Mouse (Mus musculus): ENCODE measurements at regions not wholly inside any gene's neighbourhood (a gene's known extent, or its start where the extent isn't known, plus 50 kb on each side); places are given as distances from the start of the nearest gene placed in this dataset.
A peak's percentile ranks its signal among the peaks of the same experiment; 100 is the strongest.

GRCm38 (mm10) chr3:40441092-40442036 lies 89.7 kb upstream of the Intu start:
- no peak for DNase-seq (ENCODE audit: extremely low read depth, low read depth, low spot score)

GRCm38 (mm10) chr3:40443788-40444595 lies 87.1 kb upstream of the Intu start:
- no peak for DNase-seq (ENCODE audit: extremely low read depth, low read depth, low spot score)

GRCm38 (mm10) chr3:40452958-40453357 lies 78.1 kb upstream of the Intu start:
- no peak for DNase-seq (ENCODE audit: extremely low read depth, low read depth, low spot score)

DNA sequence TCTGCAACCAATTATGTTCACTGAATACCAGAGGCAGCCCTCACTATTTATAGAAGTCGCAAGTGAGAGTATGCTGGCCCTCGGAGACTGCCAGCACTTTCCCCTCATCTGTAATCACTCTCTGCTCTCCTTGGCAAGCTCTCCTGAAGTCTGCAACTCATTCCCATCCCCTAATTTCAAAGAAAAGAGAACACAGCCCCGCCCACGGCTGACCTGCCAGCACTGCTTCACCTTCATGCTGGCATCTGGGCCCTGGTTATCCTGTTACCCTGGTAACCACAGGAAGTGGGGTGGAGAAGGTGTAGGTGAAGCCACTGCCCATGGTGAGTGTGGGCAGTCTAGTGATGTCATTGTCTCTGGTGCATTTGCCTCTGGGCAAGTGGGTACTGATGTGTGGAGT lies 77.5 kb upstream of the Intu start:
- no peak for DNase-seq (ENCODE audit: extremely low read depth, low read depth, low spot score)

- DNase-seq (ENCODE audit: extremely low read depth, low read depth, low spot score) = no peak
Measured at GRCm38 (mm10) chr3:40456070-40456469, 75.0 kb upstream of the Intu start.

DNA sequence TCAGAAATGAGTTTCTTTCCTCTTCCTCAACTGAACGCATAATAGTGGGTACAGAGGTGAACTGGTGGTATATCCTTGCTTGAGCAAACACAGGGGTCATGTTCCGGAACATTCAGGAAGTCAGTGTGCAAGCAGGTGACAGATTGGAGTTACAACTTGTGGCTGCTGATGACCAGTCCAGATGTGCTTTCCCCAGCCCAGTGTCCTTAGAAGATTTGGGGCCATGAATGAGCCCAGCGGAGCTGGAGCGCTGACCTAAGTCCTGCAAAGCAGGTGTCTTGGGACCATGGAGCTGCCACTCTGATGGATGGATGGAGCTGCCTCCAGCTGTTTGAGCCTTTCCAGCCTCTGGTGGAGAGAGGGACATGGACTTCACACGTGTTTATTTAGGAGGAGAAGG lies 72.6 kb upstream of the Intu start:
- DNase-seq (ENCODE audit: extremely low read depth, low read depth, low spot score) = no peak

- no peak for DNase-seq (ENCODE audit: extremely low read depth, low read depth, low spot score)
Measured at GRCm38 (mm10) chr3:40463446-40463845, 67.6 kb upstream of the Intu start.

DNA sequence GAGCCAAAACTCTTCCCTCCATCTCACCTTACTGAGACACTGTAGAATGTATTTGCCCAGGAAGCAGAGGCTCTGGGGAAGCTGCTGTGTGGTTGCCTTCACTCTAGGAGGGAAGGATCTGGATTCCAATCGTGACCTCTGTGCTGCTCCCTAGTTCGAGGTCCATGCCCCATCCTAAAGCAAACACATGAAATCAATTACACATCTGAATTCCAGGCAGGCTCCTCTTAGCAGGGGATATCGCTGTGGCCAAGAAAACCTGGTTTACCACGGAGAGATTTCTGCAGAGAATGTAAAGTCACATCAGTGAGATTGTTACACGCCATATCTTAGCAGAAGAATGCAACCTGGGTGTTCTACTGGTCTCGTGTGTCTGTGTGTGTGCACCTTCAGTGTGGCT lies 61.0 kb upstream of the Intu start:
- DNase-seq (ENCODE audit: extremely low read depth, low read depth, low spot score) = no peak

GRCm38 (mm10) chr3:40472766-40473165 lies 58.3 kb upstream of the Intu start:
- peak; percentile 37 for DNase-seq (ENCODE audit: extremely low read depth, low read depth, low spot score)

GRCm38 (mm10) chr3:40480258-40480951 lies 50.7 kb upstream of the Intu start:
- DNase-seq (ENCODE audit: extremely low read depth, low read depth, low spot score) = no peak
